Mouse (Mus musculus): ENCODE measurements around the gene BC048562. TPM values are rescaled to one million over a fixed set of nuclear protein-coding genes. Genes with fewer than 3 reads are reported as not detected.

Gene BC048562
- total RNA-seq, 2 experiments from 2014 or later = not detected

DNA sequence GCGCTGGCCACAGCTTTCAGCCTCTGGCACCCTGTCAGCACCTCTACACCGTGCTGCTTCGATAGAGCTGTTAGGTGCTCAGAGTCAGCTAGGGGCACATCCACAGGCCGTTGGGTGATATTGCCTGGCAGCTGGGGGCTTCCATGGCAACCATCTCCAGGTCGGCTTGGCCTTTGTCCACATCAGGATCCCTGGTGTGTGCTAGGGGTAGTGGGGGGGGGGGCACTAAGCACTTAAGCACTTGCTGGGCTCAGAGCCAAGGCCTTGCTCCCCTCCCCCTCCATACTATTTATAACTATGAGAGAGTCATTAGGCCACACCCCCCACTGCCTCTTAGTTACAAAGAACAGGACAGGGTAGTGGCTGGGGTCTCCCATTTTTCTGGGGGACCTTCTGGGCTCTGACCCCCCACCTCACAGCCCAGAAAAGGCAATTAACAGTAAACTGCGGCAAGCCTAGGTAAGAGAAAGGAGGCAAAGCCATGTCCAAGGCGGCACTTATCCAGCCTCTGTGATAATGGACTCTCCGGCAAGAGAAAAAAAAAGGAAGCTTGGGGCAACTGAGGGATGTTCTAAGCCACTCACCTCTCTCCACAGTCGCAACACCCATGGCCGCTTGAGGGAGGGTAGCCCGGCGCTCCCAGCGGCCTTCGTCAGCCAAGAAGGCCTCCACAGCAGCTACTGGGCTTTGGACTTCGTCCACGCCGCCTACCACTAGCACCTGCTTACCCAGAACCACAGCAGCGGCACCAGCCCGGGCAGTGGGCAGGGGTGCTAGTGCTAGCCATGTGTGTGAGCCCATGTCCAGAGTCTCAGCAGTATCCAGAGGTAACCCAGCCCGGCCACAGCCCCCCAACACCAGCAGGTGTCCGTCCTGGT, 14.2 kb downstream of the BC048562 start:
- DNase-seq (ENCODE audit: extremely low spot score in 1 of 2, low spot score in 1 of 2) = no peak

DNA sequence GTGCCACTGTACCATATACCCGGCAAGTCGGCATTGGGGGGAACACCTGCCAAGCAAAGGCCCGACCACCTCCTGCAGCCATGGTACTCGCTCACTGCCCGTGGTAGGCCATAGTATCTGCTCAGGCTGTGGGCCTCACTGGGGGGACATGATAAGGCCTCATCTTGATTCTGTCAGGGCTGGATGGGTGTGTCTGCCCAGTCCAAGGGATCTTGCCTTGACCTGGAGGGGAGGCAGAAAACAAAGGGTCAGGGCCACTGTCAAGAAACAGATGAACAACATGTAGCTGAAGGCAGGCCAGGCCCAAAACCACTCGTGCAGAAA, 14.8 kb downstream of the BC048562 start:
- no peak for DNase-seq (ENCODE audit: extremely low spot score in 1 of 2, low spot score in 1 of 2)

DNA sequence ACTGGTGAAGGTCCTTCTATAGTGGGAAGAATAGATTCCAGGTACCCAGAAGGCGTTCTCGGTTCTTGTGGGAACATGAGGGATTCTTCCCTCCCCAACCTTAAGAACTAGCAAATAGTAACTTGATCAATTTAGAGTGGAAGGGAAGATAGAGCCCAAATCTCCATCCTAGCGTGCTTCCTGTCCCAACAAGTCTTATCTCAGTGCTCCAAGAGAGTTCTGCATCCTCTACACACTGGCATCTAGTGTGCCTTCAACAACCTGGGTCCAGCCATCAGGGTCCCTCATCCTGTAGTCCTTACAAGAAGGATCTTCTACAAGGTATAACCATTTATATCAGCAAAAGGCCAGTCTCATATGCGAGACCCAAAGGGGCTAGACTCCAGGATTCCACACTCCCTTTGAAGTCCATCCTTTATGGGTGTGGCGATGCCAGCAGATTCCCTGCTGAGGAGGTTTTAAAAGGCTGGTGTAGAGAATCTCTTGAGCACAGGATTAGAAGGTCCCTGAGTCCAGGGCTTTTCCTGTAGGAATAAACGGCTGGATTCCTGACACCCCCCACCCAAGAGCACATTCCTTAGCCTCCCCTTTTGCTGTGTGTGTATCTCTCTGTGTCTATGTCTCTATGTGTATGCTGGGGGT, 15.4 kb downstream of the BC048562 start:
- no peak for DNase-seq (ENCODE audit: extremely low spot score in 1 of 2, low spot score in 1 of 2)

DNA sequence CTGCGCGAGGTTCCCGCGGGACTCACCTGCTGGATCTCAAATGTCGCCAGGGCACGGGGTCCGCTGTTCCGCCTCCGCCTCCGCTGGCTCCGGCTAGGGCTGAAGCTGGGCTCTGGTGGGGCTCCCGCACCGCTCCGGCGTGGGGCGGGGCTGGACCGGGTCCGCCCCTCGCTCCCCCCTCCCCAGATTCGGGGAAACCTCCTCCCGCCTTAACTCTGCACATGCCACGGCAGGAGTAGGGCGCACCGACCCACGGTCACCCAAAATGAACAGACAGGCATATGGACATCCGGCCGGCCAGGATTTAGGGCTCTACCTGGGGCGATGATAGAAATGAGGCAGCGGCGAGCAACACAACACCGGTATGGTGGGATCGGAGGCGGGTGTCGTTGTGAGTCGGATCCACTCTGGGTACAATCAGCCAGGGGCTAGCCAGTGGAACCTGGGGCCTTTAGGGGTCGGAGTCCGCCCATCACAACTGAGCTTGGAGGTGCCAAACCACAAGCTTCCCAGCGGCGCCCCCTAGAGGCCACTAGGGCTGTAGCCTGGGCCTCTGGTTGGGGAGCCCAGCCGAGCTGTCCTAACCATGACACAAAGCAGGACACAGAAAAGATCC, 16.1 kb downstream of the BC048562 start:
- peak; percentile 84 to 95 for DNase-seq (ENCODE audit: extremely low spot score in 1 of 2, low spot score in 1 of 2)

DNA sequence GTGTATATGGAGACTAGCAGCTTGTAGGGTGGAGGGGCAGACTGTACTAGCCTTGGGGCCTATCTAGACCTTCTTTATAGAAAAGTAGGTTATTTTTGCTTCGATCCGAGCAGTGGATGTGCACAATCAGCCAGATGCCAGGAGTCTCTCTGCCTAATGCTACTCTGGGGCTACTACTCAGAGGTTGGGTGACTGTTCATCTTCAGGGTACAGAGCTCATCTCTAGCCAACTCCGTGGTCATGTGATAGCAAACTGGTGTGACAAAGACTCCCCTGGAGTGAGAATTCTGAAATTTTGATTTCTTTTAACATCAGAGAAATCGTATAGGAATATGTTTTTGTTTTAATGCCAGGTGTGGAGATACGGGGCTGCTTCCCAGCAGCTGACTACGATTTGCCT, 16.6 kb downstream of the BC048562 start:
- DNase-seq (ENCODE audit: extremely low spot score in 1 of 2, low spot score in 1 of 2) = no peak

DNA sequence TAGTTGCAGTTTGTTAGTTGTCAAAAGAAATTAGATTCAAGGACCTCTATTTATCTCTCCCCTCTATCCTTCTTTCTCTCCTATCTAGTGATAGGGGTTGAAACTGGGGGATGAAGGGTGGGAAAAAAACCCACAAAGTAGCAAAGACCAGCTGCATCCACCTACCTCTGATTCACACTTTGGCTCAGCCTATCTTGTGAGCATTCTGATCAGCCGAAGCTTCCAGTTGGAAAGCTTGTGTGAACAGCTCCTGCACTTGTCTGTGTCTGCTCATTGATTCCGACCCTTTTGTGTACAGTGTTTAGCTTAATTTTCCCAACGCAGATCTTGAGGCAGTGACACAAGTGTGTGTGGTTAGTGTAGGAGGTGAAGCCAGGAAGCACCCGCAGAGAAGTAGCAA, 17.2 kb downstream of the BC048562 start:
- DNase-seq (ENCODE audit: extremely low spot score in 1 of 2, low spot score in 1 of 2) = no peak

DNA sequence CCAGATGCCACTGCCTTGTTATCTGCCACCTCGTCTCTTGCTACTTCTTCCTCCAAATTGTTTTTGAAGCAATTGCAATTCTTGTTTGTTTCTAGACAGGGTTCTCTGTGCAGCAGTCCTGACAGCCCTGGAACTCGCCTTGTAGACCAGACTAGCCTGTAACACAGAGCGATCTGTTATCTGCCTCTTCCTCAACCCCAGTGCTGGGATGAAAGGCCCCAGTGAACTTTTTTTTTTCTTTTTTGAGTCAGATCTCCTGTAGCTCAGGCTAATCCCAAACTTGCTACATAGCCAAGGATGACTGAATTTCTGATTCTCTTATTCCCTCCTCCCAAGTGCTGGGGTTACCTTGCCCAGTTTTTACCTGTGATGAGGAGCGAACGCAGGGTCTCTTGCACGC, 18.1 kb downstream of the BC048562 start:
- DNase-seq (ENCODE audit: extremely low spot score in 1 of 2, low spot score in 1 of 2) = no peak

DNA sequence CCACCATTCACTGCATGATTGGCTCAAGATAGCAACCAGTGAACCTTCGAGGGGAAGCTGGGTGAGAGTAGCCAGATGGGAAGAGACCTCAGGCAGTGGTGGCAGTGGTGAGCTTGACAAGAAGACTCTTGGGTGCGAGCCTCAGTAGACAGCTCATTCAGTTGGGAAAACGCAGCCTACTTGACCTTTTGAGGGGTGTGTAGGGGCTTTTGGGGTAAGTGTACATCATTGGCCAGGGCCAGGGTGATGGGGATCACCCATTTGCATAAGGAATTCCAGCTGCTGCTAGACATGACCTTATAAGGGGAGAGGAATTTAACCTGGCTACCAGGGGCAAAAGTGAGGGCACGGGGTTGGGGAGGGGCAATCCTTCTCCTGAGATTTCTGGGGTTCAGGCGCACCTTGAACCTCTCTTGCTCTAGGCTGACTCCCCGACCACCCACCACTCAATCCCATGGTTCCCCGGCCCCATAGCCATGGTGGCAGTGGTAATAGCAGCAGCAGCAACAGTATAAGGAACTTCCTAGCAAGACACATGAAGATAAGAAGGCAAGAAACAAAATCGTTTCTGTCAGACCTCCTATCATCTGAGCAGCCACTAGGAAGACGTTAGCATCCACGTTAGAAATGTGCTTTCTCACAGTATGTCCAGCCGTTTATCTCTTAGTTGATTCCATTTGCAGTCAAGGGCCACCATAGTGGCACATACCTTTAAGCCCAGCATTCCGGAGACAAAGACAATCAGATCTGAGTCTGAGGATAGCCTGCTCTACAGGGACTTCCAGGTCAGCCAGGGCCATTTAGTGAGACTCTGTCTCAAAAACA, 19.7 kb downstream of the BC048562 start:
- DNase-seq (ENCODE audit: extremely low spot score in 1 of 2, low spot score in 1 of 2) = no peak

DNA sequence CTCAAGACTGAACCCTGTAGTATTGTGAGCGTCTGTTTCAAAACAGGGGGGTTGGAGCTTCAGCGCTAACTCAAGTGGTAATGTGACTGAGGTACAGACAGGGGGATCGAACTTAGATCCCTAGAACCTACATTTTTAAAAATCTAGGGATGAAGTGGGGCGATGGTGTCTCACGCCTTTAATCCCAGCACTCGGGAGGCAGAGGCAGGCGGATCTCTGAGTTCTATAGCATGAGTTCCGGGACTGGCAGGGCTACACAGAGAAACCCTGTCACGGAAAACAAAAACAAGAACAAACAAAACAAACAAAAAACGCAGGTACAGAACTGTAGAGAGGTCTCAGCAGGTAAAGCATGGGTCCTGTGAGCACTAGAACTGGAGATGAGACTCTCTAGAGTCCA, 20.7 kb downstream of the BC048562 start:
- DNase-seq (ENCODE audit: extremely low spot score in 1 of 2, low spot score in 1 of 2) = no peak

DNA sequence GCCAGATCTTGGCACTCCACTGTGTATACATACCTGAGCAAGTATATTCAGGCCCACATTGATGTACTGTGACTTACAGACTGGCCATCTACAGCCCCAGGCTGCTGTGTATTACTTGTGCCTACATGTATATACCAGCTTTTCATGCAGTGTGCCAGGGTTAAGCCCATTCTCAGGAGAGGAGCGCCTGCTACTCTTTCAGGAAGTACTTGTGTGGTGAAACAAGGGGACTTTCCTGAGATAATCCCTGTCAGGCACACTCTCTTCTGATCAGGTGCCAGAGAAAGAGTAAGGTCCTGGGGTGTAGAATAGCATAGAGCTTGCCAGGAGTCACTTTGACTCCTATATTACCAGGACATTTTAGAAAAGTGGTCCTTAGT, 23.6 kb downstream of the BC048562 start:
- no peak for DNase-seq (ENCODE audit: extremely low spot score in 1 of 2, low spot score in 1 of 2)

DNA sequence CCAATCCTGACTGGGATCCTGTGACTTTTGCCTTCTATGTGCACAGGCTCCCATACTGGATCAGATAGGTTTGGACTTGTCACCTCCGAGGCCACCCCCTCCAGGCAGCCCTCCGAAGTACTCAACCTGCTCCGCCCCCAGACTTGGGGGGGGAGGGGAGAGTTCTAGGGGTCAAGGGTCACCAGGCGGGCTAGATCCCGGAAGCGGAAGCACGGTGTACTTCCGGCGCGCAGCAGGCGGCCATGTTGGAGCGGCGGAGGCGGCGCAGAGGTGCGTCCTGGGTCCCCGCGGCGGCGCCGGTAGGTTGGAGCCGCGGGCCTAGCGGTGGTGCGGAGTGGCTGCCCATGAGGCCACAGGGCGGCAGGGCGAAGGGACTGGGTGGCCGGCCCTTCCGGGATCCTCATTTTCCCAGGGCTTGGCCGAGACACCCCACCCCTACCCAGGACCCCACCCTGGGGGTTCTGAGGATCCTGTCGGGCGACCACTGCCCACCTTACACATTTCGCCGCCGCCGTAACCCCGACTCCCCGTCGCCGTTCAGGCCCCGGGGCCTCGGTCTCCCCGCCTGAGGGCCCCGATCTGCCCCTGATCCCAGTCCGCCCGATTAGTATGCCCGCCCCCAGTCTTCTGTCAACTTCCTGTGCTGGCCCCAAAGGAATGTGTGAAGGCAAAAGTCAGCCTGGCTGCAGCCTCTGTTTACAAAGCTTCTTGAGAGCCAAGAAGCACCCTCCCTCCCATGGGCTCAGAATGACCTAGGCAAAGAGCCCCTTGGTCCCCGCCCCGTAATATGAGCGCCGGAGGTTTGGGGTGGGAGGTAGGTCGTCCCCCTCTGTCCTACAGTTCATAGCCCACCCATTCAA, 24.3 kb downstream of the BC048562 start, which contains the start of gene Ccdc71:
Gene Ccdc71 (plus strand): TSS at position 209 of the 860 bp plus-strand sequence.
- peak; percentile 85 to 86 for DNase-seq (ENCODE audit: extremely low spot score in 1 of 2, low spot score in 1 of 2)

DNA sequence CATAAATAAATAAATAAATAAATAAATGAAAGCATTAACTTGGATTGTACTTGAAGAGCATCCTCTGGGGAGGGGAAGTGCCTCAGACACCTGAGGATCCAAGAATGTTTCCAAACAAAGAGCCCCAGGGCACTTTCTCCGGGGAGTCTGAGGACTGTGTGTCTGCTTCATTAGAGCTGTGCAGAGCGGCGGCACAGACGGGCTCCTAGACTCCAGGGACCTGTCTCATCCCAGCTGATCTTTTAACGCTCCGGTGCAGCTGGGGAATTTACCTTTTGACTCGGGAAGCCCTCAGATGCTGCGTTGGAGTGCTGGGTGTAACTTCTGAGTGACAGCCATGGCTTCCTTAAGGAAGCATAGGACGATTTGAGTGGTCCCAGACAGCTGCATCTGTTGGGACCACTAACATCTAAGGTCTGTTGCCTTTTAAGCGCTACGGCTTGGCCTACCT, 24.9 kb downstream of the BC048562 start, which contains the start of gene Klhdc8b:
Gene Klhdc8b (minus strand): TSS at position 401 of the 451 bp plus-strand sequence.
- DNase-seq (ENCODE audit: extremely low spot score in 1 of 2, low spot score in 1 of 2) = no peak

DNA sequence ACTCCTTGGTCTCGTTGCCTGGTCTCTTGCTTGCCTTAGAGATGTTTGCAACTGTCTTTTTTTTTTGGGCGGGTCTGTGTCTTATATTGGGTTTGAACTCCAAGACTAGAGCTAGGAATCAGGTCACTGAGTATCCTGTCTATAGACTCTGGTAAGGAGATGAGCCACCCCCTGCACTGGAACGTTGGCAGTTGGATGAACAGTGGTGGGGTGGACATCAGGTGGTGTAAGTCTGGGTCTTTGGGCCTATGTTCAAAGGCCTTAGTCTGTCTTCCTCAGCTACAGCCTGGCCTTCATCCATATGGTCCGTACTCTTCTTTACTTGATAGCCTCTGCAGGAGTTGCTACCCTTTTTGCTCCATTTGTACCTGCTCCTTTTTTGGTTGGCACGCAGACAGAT, 25.4 kb downstream of the BC048562 start:
- DNase-seq (ENCODE audit: extremely low spot score in 1 of 2, low spot score in 1 of 2) = no peak

DNA sequence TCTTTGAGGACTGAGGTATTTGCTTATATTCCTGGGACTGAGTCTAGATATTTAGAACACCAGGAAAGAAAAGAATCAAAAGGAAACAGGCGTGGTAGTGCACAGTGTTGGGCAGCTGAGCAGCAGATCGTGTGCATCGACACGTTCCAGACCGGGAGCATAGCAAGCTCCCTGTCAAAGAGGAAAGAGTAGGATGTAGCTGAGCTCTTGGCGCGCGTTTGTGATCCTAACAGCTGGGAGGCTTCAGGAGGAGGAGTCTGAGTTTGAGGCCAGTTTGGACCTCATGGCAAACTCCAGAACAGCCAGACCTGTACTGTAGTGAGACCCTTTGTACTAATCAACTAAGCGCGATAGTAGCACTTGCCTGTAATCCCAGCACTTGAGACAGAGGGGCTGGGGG, 25.9 kb downstream of the BC048562 start:
- no peak for DNase-seq (ENCODE audit: extremely low spot score in 1 of 2, low spot score in 1 of 2)

DNA sequence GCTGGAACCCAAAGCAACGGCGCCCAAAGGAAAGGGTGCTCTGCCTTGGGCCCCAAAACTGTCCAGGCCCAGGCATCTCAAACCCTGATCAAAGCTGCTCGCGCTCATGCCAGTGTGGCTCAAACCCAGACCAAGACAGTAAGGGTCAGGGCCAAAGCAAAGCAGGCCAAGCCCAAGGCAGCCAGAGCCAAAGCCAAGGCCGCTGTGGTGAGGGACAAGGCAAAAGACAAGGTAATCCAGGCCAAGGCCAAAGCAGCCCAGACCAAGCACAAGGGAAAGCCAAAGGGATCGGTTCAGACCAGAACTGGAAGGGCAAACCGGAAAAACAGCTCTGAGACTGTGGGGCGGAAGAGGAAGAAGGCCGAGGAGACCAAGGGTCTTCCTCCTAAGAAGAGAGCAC, 27.4 kb downstream of the BC048562 start:
- no peak for DNase-seq (ENCODE audit: extremely low spot score in 1 of 2, low spot score in 1 of 2)

DNA sequence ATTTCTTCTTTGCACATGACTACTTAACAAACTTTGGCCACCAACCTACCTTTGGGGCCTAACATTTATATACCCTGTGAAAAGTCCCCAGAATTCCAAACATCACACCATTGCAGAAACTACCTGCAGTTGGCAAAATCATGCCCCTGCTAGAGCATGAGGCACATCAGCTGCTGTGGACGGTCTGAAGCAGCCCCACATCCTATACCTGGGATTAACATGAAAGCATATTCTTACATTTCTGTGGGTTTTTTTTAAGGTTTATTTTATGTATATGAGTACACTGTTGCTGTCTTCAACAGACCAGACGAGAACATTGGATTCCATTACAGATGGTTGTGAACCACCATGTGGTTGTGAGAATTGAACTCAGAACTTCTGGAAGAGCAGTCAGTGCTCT, 29.9 kb downstream of the BC048562 start:
- no peak for DNase-seq (ENCODE audit: extremely low spot score in 1 of 2, low spot score in 1 of 2)

DNA sequence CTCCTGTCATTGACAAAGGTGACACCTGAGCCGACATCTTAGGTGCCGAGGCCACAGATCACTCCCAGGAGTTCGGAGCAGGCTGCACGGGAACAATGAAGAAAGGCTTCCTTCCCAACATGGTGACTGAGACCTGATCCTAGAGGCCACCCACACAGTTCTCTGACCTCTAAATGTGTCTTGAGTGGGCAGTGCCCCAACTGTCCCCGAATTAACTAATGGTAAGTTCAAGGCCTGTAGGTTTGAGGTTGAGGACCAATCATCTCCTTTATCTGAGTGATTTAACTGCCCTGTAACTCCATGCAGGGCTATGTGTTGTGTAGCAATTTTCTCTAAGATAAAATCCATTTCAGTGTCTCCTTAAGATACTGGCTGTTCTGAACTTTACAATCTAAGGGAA, 33.1 kb downstream of the BC048562 start:
- no peak for DNase-seq (ENCODE audit: extremely low spot score in 1 of 2, low spot score in 1 of 2)

DNA sequence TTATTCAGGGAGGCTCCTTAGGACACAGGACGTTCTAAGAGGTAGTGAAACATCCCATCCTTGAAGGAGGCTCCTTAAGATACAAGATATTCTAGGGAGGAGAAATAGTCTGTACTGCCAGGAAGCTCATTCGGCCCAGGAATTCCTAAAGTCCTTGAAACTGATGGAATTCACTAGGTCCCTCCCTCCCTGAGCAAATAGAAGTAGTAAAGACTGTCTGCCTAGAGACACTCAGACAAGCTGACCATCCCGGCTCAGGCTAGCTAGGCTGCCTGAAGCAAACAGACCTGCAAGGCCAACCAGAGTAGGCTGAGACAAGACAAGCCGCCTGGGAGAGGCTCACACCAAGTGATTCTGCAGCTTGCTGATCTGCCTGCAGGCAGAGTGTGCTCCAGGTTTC, 33.6 kb downstream of the BC048562 start:
- no peak for DNase-seq (ENCODE audit: extremely low spot score in 1 of 2, low spot score in 1 of 2)

DNA sequence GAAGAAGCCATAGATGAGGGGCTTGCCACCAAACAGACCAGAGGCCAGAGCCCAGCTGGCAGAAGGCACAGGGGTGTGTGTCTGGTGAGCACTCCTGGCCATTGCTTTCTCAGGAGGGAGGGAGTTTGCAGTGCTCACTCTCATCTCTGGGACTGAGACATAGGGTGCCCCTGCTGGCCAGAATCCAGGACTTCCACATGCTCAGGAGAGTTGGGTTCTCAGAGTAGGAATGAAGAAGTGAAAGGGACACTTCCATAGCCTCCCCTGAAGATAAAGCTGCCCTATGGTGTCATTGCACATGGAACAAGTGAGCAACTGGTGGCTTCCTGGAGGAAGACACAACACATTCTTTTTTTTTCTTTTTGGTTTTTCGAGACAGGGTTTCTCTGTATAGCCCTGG, 38.2 kb downstream of the BC048562 start:
- DNase-seq (ENCODE audit: extremely low spot score in 1 of 2, low spot score in 1 of 2) = no peak
